Mouse (Mus musculus) G1E (cell line): ENCODE data around the gene Car8.
A peak's percentile ranks its signal among the peaks of the same experiment; 100 is the strongest.

Experiments used
- CTCF ChIP-seq: IDR thresholded peaks from 2 replicates; pipeline ENCODE4 v1.5.1; 2012; ENCODE audit warnings: low read depth, low read length, inconsistent platforms, mixed read lengths
- GATA1 ChIP-seq: IDR thresholded peaks from 2 replicates; pipeline ENCODE4 v1.6.1; 2012; ENCODE audit warnings: borderline replicate concordance, low read length, inconsistent platforms, mixed read lengths
- TAL1 ChIP-seq: conservative IDR thresholded peaks from 2 replicates; pipeline ENCODE4 v1.6.1; 2012; ENCODE audit warnings: low read depth, low read length, inconsistent platforms, mixed read lengths

GRCm38 (mm10) chr4:8284934-8285333 lies 46.1 kb upstream of the Car8 start:
- TF ChIP-seq CTCF (no peak), TAL1 (peak; percentile 31; the same call in 1 of the 2 replicates), GATA1 (no peak)
